Mouse (Mus musculus) liver, adult 2 months (tissue): ENCODE data around the gene Pam16.

Source experiments
- CTCF ChIP-seq: fragments of 200-500 bp; IDR thresholded peaks from 2 replicates; pipeline ENCODE4 v1.5.1; 2011; ENCODE audit warnings: low read depth, low read length, control low read depth
- POLR2A ChIP-seq: fragments of 200-500 bp; IDR thresholded peaks from 2 replicates; pipeline ENCODE4 v1.6.1; 2011; ENCODE audit warnings: low read length, control low read depth; ENCODE audit not compliant: insufficient read depth; ENCODE audit errors: extremely low read depth

DNA sequence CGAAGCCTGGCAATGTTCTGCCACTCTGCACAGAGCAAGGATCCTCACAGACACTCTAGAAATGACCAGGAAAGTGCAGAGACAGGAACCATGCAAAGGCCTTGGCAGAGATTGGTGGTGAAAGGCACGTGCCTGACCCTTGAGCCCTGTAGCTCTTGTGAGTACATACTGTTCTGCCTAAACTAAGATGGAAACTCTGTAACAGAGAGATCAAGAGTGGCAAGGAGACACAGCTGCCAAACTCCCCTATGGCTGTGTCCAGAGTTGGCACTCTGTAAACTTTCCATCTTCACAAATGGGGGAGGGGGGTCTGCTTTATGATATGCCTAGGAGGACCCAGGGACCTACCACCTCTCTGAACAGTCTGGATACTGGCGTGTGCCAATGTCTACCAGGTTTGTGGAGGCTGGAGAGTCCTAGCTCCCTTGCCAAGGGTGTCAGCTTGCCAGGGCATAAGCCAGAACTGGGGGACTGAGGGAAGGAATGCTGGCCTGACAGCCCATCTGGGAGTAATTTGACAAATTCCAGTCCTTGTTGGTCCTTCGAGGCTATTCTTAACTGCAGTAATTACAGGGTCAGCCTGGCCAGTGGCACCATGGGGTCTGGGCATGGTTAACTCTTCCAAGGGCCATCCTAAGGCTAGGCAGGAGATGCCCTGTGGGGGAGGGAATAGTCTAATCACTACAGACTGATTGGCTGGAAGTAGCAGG, 28.1 kb upstream of the Pam16 start:
- TF ChIP-seq POLR2A (no peak), CTCF (no peak)
